Comparison of ENCODE assay signal across 8 mouse cellular contexts in the genomic region with DNA sequence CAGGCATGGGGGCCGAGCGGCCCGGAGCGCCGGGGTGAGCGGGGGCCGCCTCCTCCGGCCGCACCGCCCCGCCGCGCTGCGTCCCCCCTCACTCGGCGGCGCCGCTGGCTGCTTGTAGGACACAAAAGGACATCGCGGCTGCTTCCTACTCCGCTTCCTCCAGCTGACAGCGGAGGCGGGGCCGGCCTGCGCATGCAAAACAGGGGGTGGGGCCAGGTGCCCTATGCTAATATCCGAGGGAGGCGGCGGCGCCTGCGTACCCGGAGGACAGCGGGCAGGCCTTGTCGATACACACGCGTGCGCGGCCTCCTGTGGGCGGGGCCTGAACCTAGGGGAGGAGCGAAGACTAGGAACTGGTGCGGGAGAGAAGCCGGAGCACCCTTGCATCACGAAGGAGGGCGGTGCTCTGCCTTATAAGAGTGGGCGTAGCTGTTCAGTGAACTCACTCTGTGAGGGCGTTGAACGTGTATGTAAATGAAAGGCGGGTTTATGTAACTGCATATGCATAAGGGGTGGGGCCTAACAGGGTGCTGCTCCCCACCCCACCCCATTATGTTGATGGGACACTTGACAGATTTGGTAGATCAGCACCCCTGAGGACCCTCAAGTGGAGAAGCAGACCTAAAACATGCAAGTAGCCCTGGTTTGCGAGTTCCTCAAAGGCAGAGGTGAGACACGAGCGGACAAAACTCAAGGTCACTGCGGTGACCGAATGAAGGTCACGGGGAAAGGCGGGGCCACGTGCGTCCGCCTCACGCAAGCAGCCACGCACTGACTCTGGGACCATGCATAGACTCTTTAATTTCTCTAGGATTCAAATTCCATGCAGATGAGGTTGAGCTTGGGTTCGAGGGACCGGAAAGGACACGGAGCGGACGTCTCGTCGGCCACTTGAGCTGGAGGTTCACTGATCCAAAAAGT. TPM values are rescaled to one million over a fixed set of nuclear protein-coding genes. Genes with fewer than 3 reads are reported as not detected.
DNase-seq lines count a peak whose midpoint lies in the region; ATAC-seq lines count a peak whose summit lies in the region.

A gene (minus strand): TSS at position 167 of the 921 bp plus-strand sequence.

- H3K36me3 ChIP-seq in hindbrain, embryonic 11.5 days (ENCODE audit: control insufficient read depth, insufficient read depth, low read length), result no peaks in the 10 kb centered on the region

- H3K9ac ChIP-seq in hindbrain, embryonic 11.5 days (ENCODE audit: low read depth, low read length), result peak within 1 kb of the TSS; percentile 88

- H3K9me3 ChIP-seq in hindbrain, embryonic 11.5 days (ENCODE audit: control insufficient read depth, low read length), result no peaks in the 10 kb centered on the region

- H3K4me1 ChIP-seq in hindbrain, embryonic 11.5 days (replicated peaks; ENCODE audit: control insufficient read depth, insufficient read depth, low read length), result peaks cover 13% of the 10 kb centered on the region; the same call in 1 of the 2 replicates

- peak within 1 kb of the TSS; percentile 92 for H3K27ac ChIP-seq in hindbrain, embryonic 11.5 days (ENCODE audit: low read depth, low read length)

- H3K4me3 ChIP-seq in hindbrain, embryonic 11.5 days (ENCODE audit: low read depth, low read length), result peak within 1 kb of the TSS; percentile 71

- peak; percentile 95 for ATAC-seq in hindbrain, embryonic 11.5 days (ENCODE audit: low FRiP score)

- peak within 1 kb of the TSS; percentile 93 for H3K4me2 ChIP-seq in hindbrain, embryonic 11.5 days (replicated peaks; ENCODE audit: low read depth, low read length)

- WGBS in hindbrain, embryonic 11.5 days, result 1% methylated on average over 59 of the region's 66 CpGs

- peak; percentile 100 for DNase-seq in Muller cell, postnatal 12 days (ENCODE audit: inconsistent ontology term)
- peak; percentile 100 for DNase-seq in cerebellum, adult 9-11 months
- DNase-seq in frontal cortex, adult 2 months (ENCODE audit: extremely low spot score in 1 of 2, low spot score in 1 of 2), result peak; percentile 100
- peak; percentile 100 for DNase-seq in hindbrain, embryonic 11.5 days (ENCODE audit: low spot score)
- peak; percentile 99 for DNase-seq in layer of hippocampus, postnatal 10 days (ENCODE audit: low spot score in 2 of 2)
- DNase-seq in lung, postnatal 10 days, result peak; percentile 100
- peak; percentile 100 for DNase-seq in ovary, postnatal 36 days (ENCODE audit: low spot score)
- peak; percentile 100 for DNase-seq in thymus, postnatal 25 days

- H3K27me3 ChIP-seq in hindbrain, embryonic 11.5 days (ENCODE audit: control insufficient read depth, insufficient read depth, low read length), result peaks cover 42% of the 10 kb centered on the region

RNA-seq across cellular contexts. Expression of the gene that starts here (rescaled TPM):
- polyA plus RNA-seq in frontal cortex, adult 2 months (2012; rRNA removed), result 67.7 and 70.5 TPM in 2 replicates
- polyA plus RNA-seq in hindbrain, embryonic 11.5 days (2014; fragmentation: Nextera tagmentation; extraction: Ambion mirVana), result 4.1 and 5.0 TPM in 2 replicates
- 10 to 100 TPM; 45.8 to 53.0 TPM for total RNA-seq in layer of hippocampus, postnatal 10 days (2021)

Comparison
In these comparisons a context has a peak if more than half of its experiments do, and no peak if none do; other contexts are left out.
1. Peak in every context shown above with its lines: DNase-seq, ATAC-seq, H3K4me3 ChIP-seq and H3K27ac ChIP-seq.
2. RNA of the gene that starts here (polyA plus RNA-seq): 67.7 to 70.5 TPM in frontal cortex, adult 2 months; 4.1 to 5.0 TPM in hindbrain, embryonic 11.5 days; every median in the first group is over 10 times any median in the second.